ENCODE assay signal across 8 mouse cellular contexts in the genomic region with DNA sequence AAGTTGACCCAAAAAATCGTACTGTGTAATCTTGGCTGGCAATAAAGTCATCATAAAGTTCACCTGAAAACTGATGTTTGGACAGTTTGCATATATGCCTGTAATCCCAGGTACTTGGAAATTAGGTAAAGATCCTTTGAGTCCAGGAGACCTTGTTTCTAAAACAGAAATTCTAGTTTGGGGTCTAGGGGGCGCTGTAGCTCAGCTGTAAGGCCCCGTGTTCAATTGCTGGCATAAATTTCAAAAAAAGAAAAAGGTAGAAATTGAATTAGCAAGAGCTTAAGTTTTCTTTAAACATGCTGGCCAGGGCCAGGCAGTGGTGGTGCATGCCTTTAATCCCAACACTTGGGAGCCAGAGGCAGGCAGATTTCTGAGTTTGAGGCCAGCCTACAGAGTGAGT. TPM values are rescaled to one million over a fixed set of nuclear protein-coding genes. Genes with fewer than 3 reads are reported as not detected.
DNase-seq lines count a peak whose midpoint lies in the region; ATAC-seq and TF ChIP-seq lines count a peak whose summit lies in the region.

No protein-coding gene starts in this region.

- DNase-seq in forebrain, postnatal 0 days = peak; percentile 57
- DNase-seq in midbrain, embryonic 14.5 days = peak; percentile 50
- peak; percentile 23 for DNase-seq in adipocyte (ENCODE audit: low spot score)
- DNase-seq in lung, postnatal 14 days = peak; percentile 48
- no peak for DNase-seq in adrenal gland, adult 2 months

- no peak overlapping the region for H3K27ac ChIP-seq in forebrain, postnatal 0 days (ENCODE audit: low read depth, low read length)
- H3K27ac ChIP-seq in forebrain, embryonic 16.5 days (ENCODE audit: low read length) = no peak overlapping the region
- H3K27ac ChIP-seq in midbrain, embryonic 14.5 days (replicated peaks; ENCODE audit: low read depth, low read length) = no peak overlapping the region
- H3K27ac ChIP-seq in midbrain, embryonic 15.5 days = no peak overlapping the region

- peaks cover 53% of the 10 kb centered on the region for H3K36me3 ChIP-seq in forebrain, postnatal 0 days (ENCODE audit: insufficient read depth)
- peaks cover 20% of the 10 kb centered on the region for H3K36me3 ChIP-seq in forebrain, embryonic 16.5 days (ENCODE audit: control insufficient read depth, insufficient read depth)
- peaks cover 54% of the 10 kb centered on the region for H3K36me3 ChIP-seq in midbrain, embryonic 14.5 days (ENCODE audit: control insufficient read depth, insufficient read depth, low read length)
- peaks cover 29% of the 10 kb centered on the region for H3K36me3 ChIP-seq in midbrain, embryonic 15.5 days (replicated peaks)

- WGBS in forebrain, postnatal 0 days = 37% methylated on average over 3 of the region's 3 CpGs
- 36% methylated on average over 3 of the region's 3 CpGs for WGBS in forebrain, embryonic 16.5 days
- WGBS in midbrain, embryonic 14.5 days = 47% methylated on average over 3 of the region's 3 CpGs
- WGBS in midbrain, embryonic 15.5 days = 45% methylated on average over 3 of the region's 3 CpGs

- no peaks in the 10 kb centered on the region for H3K9me3 ChIP-seq in forebrain, postnatal 0 days (ENCODE audit: low read length)
- H3K9me3 ChIP-seq in forebrain, embryonic 16.5 days (ENCODE audit: control insufficient read depth, low read length) = no peaks in the 10 kb centered on the region
- H3K9me3 ChIP-seq in midbrain, embryonic 14.5 days (ENCODE audit: control insufficient read depth, low read length) = no peaks in the 10 kb centered on the region
- no peaks in the 10 kb centered on the region for H3K9me3 ChIP-seq in midbrain, embryonic 15.5 days

- H3K27me3 ChIP-seq in forebrain, postnatal 0 days (ENCODE audit: insufficient read depth, low read length) = no peaks in the 10 kb centered on the region
- H3K27me3 ChIP-seq in forebrain, embryonic 16.5 days (replicated peaks; ENCODE audit: control insufficient read depth, insufficient read depth, low read length) = no peaks in the 10 kb centered on the region
- H3K27me3 ChIP-seq in midbrain, embryonic 14.5 days (ENCODE audit: control insufficient read depth, insufficient read depth, low read length) = no peaks in the 10 kb centered on the region
- no peaks in the 10 kb centered on the region for H3K27me3 ChIP-seq in midbrain, embryonic 15.5 days (replicated peaks)

- H3K9ac ChIP-seq in forebrain, postnatal 0 days = no peak overlapping the region
- no peak overlapping the region for H3K9ac ChIP-seq in forebrain, embryonic 16.5 days (replicated peaks; ENCODE audit: low read depth, low read length)
- H3K9ac ChIP-seq in midbrain, embryonic 14.5 days (replicated peaks; ENCODE audit: low read length) = no peak overlapping the region
- no peak overlapping the region for H3K9ac ChIP-seq in midbrain, embryonic 15.5 days

- peak; percentile 55 for TF ChIP-seq CTCF in forebrain, postnatal 0 days (IDR thresholded peaks at IDR 0.05; ENCODE audit: low read depth)

- H3K4me2 ChIP-seq in forebrain, postnatal 0 days (ENCODE audit: low read depth) = no peak overlapping the region
- no peak overlapping the region for H3K4me2 ChIP-seq in forebrain, embryonic 16.5 days (ENCODE audit: low read length)
- H3K4me2 ChIP-seq in midbrain, embryonic 14.5 days (ENCODE audit: low read length) = no peak overlapping the region
- no peak overlapping the region for H3K4me2 ChIP-seq in midbrain, embryonic 15.5 days

- H3K4me1 ChIP-seq in forebrain, postnatal 0 days (ENCODE audit: insufficient read depth) = no peaks in the 10 kb centered on the region
- H3K4me1 ChIP-seq in forebrain, embryonic 16.5 days (replicated peaks; ENCODE audit: control insufficient read depth, insufficient read depth, low read length) = 0 out of 2 replicates have a peak, but pooled peaks cover 3% of the 10 kb centered on the region
- H3K4me1 ChIP-seq in midbrain, embryonic 14.5 days (ENCODE audit: control insufficient read depth, insufficient read depth, low read length) = no peaks in the 10 kb centered on the region
- H3K4me1 ChIP-seq in midbrain, embryonic 15.5 days = peaks cover 4% of the 10 kb centered on the region; the same call in 1 of the 2 replicates

- no peak overlapping the region for H3K4me3 ChIP-seq in forebrain, postnatal 0 days (ENCODE audit: low read depth, low read length)
- no peak overlapping the region for H3K4me3 ChIP-seq in forebrain, embryonic 16.5 days (replicated peaks; ENCODE audit: low read length)
- H3K4me3 ChIP-seq in midbrain, embryonic 14.5 days (replicated peaks; ENCODE audit: low read depth, low read length) = no peak overlapping the region
- H3K4me3 ChIP-seq in midbrain, embryonic 15.5 days = no peak overlapping the region

- ATAC-seq in forebrain, postnatal 0 days = no peak
- ATAC-seq in forebrain, embryonic 16.5 days = no peak
- no peak for ATAC-seq in midbrain, embryonic 14.5 days (ENCODE audit: low FRiP score, low TSS enrichment)
- no peak for ATAC-seq in midbrain, embryonic 15.5 days (replicated peaks)
- ATAC-seq in frontal cortex, adult (ENCODE audit: low TSS enrichment) = no peak

RNA-seq across cellular contexts. Expression of gene Rbx1, which starts 9.6 kb away (rescaled TPM):
- 193 and 223 TPM in 2 replicates for total RNA-seq in forebrain, postnatal 0 days (2014; rRNA removed)
- polyA plus RNA-seq in forebrain, postnatal 0 days (2015; fragmentation: Nextera tagmentation; extraction: Ambion mirVana) = 446 and 469 TPM in 2 replicates
- 449 and 466 TPM in 2 replicates for polyA plus RNA-seq in forebrain, embryonic 16.5 days (2015; fragmentation: Nextera tagmentation; extraction: Ambion mirVana)
- polyA plus RNA-seq in midbrain, embryonic 14.5 days (2014; fragmentation: Nextera tagmentation; extraction: Ambion mirVana) = 500 and 547 TPM in 2 replicates
- 387 and 390 TPM in 2 replicates for polyA plus RNA-seq in midbrain, embryonic 15.5 days (2015; fragmentation: Nextera tagmentation; extraction: Ambion mirVana)
- 100 to 1,000 TPM; 128 to 150 TPM for total RNA-seq in adrenal gland, adult 2 months (2021)
- 13.8 and 16.8 TPM in 2 replicates for polyA plus RNA-seq in adrenal gland, adult 2 months (2012; rRNA removed)

Comparison
In these comparisons a context has a peak if more than half of its experiments do, and no peak if none do; other contexts are left out.
1. RNA of gene Rbx1, which starts 9.6 kb away (polyA plus RNA-seq): 500 to 547 TPM in midbrain, embryonic 14.5 days, 449 to 466 TPM in forebrain, embryonic 16.5 days, 446 to 469 TPM in forebrain, postnatal 0 days and 387 to 390 TPM in midbrain, embryonic 15.5 days; 13.8 to 16.8 TPM in adrenal gland, adult 2 months; every median in the first group is over 10 times any median in the second.